Mouse (Mus musculus) limb, embryonic 11.5 days (tissue): ENCODE measurements around the gene Hmces. TPM values are rescaled to one million over a fixed set of nuclear protein-coding genes. Genes with fewer than 3 reads are reported as not detected.

ENCODE experiments used
- ATAC-seq: fragments of 200-750 bp; cut with Nextera tagmentation; 2 replicates; pipeline ENCODE4 v1.8.0; 2017; ENCODE audit warnings: low read depth; ENCODE audit not compliant: insufficient number of reproducible peaks, low FRiP score, low TSS enrichment
- DNase-seq: peaks from one replicate; pipeline ENCODE4 v3.0.0-alpha.2; 2015; ENCODE audit warnings: low spot score
- H3K27ac ChIP-seq: fragments of 300-500 bp; sonication (generic); replicated peaks from 2 replicates; pipeline ENCODE4 v1.5.1; 2014; ENCODE audit warnings: low read depth, mild to moderate bottlenecking, low read length
- H3K27me3 ChIP-seq: fragments of 300-500 bp; sonication (generic); 2 replicates; pipeline ENCODE4 v1.6.1; 2014; ENCODE audit warnings: mild to moderate bottlenecking, low read length, mixed read lengths; ENCODE audit not compliant: control insufficient read depth, insufficient read depth
- H3K36me3 ChIP-seq: fragments of 300-500 bp; sonication (generic); 2 replicates; pipeline ENCODE4 v1.6.1; 2014; ENCODE audit warnings: mild to moderate bottlenecking, low read length, moderate library complexity, mixed read lengths; ENCODE audit not compliant: control insufficient read depth, insufficient read depth
- H3K4me1 ChIP-seq: fragments of 300-500 bp; sonication (generic); 2 replicates; pipeline ENCODE4 v1.6.1; 2014; ENCODE audit warnings: low read length, mixed read lengths; ENCODE audit not compliant: control insufficient read depth, insufficient read depth
- H3K4me2 ChIP-seq: fragments of 300-500 bp; sonication (generic); 2 replicates; pipeline ENCODE4 v1.6.1; 2014; ENCODE audit warnings: low read depth, mild to moderate bottlenecking, moderate library complexity; ENCODE audit not compliant: severe bottlenecking
- H3K4me3 ChIP-seq: fragments of 300-500 bp; sonication (generic); 2 replicates; pipeline ENCODE4 v1.5.1; 2014; ENCODE audit warnings: low read depth, low read length
- H3K9ac ChIP-seq: fragments of 300-500 bp; sonication (generic); 2 replicates; pipeline ENCODE4 v1.6.1; 2014; ENCODE audit warnings: mild to moderate bottlenecking, low read length
- H3K9me3 ChIP-seq: fragments of 300-500 bp; sonication (generic); 2 replicates; pipeline ENCODE4 v1.6.1; 2016; ENCODE audit warnings: low read length; ENCODE audit not compliant: control insufficient read depth
- WGBS: fragments of 180-500 bp; shearing (Covaris S2); extraction: QIAGEN DNeasy Blood & Tissue Kit; methylation state at CpG from one replicate; pipeline ENCODE4 v1.1.7; 2014; 5-methylcytosine and 5-hydroxymethylcytosine counted together
- polyA plus RNA-seq: library from polyadenylated mRNA; unstranded; fragments of >200 nt; fragmentation: Nextera tagmentation; extraction: Ambion mirVana; gene quantifications from 2 replicates; pipeline ENCODE4 v1.2.1, GENCODE M21; 2014

The Hmces gene
- polyA plus RNA-seq, 1 experiment from 2014 or later = 77.6 TPM

GRCm38 (mm10) chr6:87887594-87888233 is 26.0 kb upstream of the Hmces start, which contains the start of gene Copg1:
Copg1 (plus strand) TSS chr6:87887814.
- peak; percentile 96 for ATAC-seq
- Histone ChIP-seq H3K36me3 (peaks cover 16% of the 10 kb centered on the region), H3K4me3 (peak within 1 kb of the TSS; percentile 72), H3K27ac (no peak within 1 kb of the TSS), H3K4me2 (peak within 1 kb of the TSS; percentile 65), H3K4me1 (peaks cover 6% of the 10 kb centered on the region; the same call in 1 of the 2 replicates), H3K9ac (peak within 1 kb of the TSS; percentile 77), H3K27me3 (no peaks in the 10 kb centered on the region), H3K9me3 (no peaks in the 10 kb centered on the region)
- under 1% methylated on average over 31 of the region's 31 CpGs for WGBS
- DNase-seq = peak; percentile 100

- Histone ChIP-seq H3K27ac (no peak overlapping the region), H3K4me3 (no peak overlapping the region), H3K36me3 (peaks cover 41% of the 10 kb centered on the region), H3K9me3 (no peaks in the 10 kb centered on the region), H3K27me3 (no peaks in the 10 kb centered on the region), H3K9ac (no peak overlapping the region), H3K4me1 (peaks cover 1% of the 10 kb centered on the region; the same call in 1 of the 2 replicates), H3K4me2 (no peak overlapping the region)
- no peak for DNase-seq
- ATAC-seq = no peak
- 96% methylated on average over 7 of the region's 7 CpGs for WGBS
Observed at GRCm38 (mm10) chr6:87893931-87894330, 19.8 kb upstream of the Hmces start.

GRCm38 (mm10) chr6:87898028-87898427 is 15.7 kb upstream of the Hmces start:
- no peaks in the 10 kb centered on the region for H3K27me3 ChIP-seq
- H3K36me3 ChIP-seq = peaks cover 38% of the 10 kb centered on the region
- DNase-seq (no peak), ATAC-seq (no peak)
- WGBS = 97% methylated on average over 10 of the region's 10 CpGs
- H3K4me2 ChIP-seq = no peak overlapping the region
- no peak overlapping the region for H3K27ac ChIP-seq
- no peaks in the 10 kb centered on the region for H3K9me3 ChIP-seq
- H3K4me3 ChIP-seq = no peak overlapping the region
- H3K9ac ChIP-seq = no peak overlapping the region
- no peaks in the 10 kb centered on the region for H3K4me1 ChIP-seq

- H3K9ac ChIP-seq = no peak overlapping the region
- H3K4me3 ChIP-seq = no peak overlapping the region
- DNase-seq (peak; percentile 28), ATAC-seq (no peak)
- H3K27ac ChIP-seq = no peak overlapping the region
- WGBS = 69% methylated on average over 5 of the region's 5 CpGs
- H3K4me2 ChIP-seq = no peak overlapping the region
- no peaks in the 10 kb centered on the region for H3K27me3 ChIP-seq
- no peaks in the 10 kb centered on the region for H3K9me3 ChIP-seq
- H3K36me3 ChIP-seq = peaks cover 56% of the 10 kb centered on the region
- no peaks in the 10 kb centered on the region for H3K4me1 ChIP-seq
Observed at GRCm38 (mm10) chr6:87906632-87907031, 7.1 kb upstream of the Hmces start.

- Histone ChIP-seq H3K4me2 (no peak overlapping the region), H3K27ac (no peak overlapping the region), H3K36me3 (peaks cover 45% of the 10 kb centered on the region), H3K4me3 (no peak overlapping the region), H3K9me3 (no peaks in the 10 kb centered on the region), H3K4me1 (no peaks in the 10 kb centered on the region), H3K9ac (no peak overlapping the region), H3K27me3 (no peaks in the 10 kb centered on the region)
- no peak for DNase-seq
- no peak for ATAC-seq
- 94% methylated on average over 6 of the region's 6 CpGs for WGBS
Observed at GRCm38 (mm10) chr6:87909181-87909580, 4.6 kb upstream of the Hmces start.

GRCm38 (mm10) chr6:87911559-87911958 is 2.2 kb upstream of the Hmces start:
- no peak for DNase-seq
- WGBS = 91% methylated on average over 6 of the region's 6 CpGs

GRCm38 (mm10) chr6:87914326-87915102 is 779 bp downstream of the Hmces start:
- Histone ChIP-seq H3K27ac (peak overlapping the region; percentile 85), H3K4me1 (peaks cover 6% of the 10 kb centered on the region; the same call in 1 of the 2 replicates), H3K9ac (peak overlapping the region; percentile 79), H3K4me2 (peak overlapping the region; percentile 89), H3K9me3 (no peaks in the 10 kb centered on the region), H3K4me3 (peak overlapping the region; percentile 90), H3K36me3 (peaks cover 12% of the 10 kb centered on the region), H3K27me3 (no peaks in the 10 kb centered on the region)
- DNase-seq (peak; percentile 75), ATAC-seq (peak; percentile 67)
- 5% methylated on average over 35 of the region's 35 CpGs for WGBS

More at GRCm38 (mm10) chr6:87911559-87911958, 2.2 kb upstream of the Hmces start:
- Histone ChIP-seq H3K36me3 (peaks cover 26% of the 10 kb centered on the region), H3K4me2 (no peak overlapping the region), H3K9ac (no peak overlapping the region), H3K27ac (no peak overlapping the region), H3K4me1 (peaks cover 6% of the 10 kb centered on the region; the same call in 1 of the 2 replicates), H3K27me3 (no peaks in the 10 kb centered on the region), H3K9me3 (no peaks in the 10 kb centered on the region), H3K4me3 (no peak overlapping the region)
- no peak for ATAC-seq

GRCm38 (mm10) chr6:87915939-87916338 is 2.2 kb downstream of the Hmces start:
- no peak for ATAC-seq
- DNase-seq = no peak
- WGBS = 88% methylated on average over 5 of the region's 5 CpGs

More at GRCm38 (mm10) chr6:87915939-87916338, 2.2 kb downstream of the Hmces start:
- H3K9ac ChIP-seq = no peak overlapping the region
- H3K27me3 ChIP-seq = no peaks in the 10 kb centered on the region
- H3K4me1 ChIP-seq = peaks cover 6% of the 10 kb centered on the region; the same call in 1 of the 2 replicates
- H3K9me3 ChIP-seq = no peaks in the 10 kb centered on the region
- no peak overlapping the region for H3K4me2 ChIP-seq
- no peak overlapping the region for H3K4me3 ChIP-seq
- H3K36me3 ChIP-seq = peaks cover 8% of the 10 kb centered on the region
- no peak overlapping the region for H3K27ac ChIP-seq
